Mouse (Mus musculus) forebrain, embryonic 11.5 days (tissue): ENCODE data around the gene Hist3h2ba. TPM values are rescaled to one million over a fixed set of nuclear protein-coding genes. Genes with fewer than 3 reads are reported as not detected.

ENCODE experiments used
- ATAC-seq: fragments of 200-750 bp; cut with Nextera tagmentation; replicated peaks from 2 replicates; pipeline ENCODE4 v1.8.0; 2017; ENCODE audit warnings: moderate TSS enrichment; ENCODE audit not compliant: low FRiP score
- DNase-seq: peaks from one replicate; pipeline ENCODE4 v3.0.0-alpha.2; 2017; ENCODE audit warnings: low spot score
- H3K27ac ChIP-seq: fragments of 300-500 bp; sonication (generic); 2 replicates; pipeline ENCODE4 v1.5.1; 2014; ENCODE audit warnings: low read depth, low read length
- H3K27me3 ChIP-seq: fragments of 300-500 bp; sonication (generic); 2 replicates; pipeline ENCODE4 v1.6.1; 2014; ENCODE audit warnings: mild to moderate bottlenecking, low read length, mixed read lengths; ENCODE audit not compliant: control insufficient read depth, insufficient read depth
- H3K36me3 ChIP-seq: fragments of 300-500 bp; sonication (generic); 2 replicates; pipeline ENCODE4 v1.6.1; 2014; ENCODE audit warnings: mild to moderate bottlenecking, low read length, moderate library complexity, mixed read lengths; ENCODE audit not compliant: control insufficient read depth, insufficient read depth
- H3K4me1 ChIP-seq: fragments of 300-500 bp; sonication (generic); replicated peaks from 2 replicates; pipeline ENCODE4 v1.6.1; 2014; ENCODE audit warnings: low read length, mixed read lengths; ENCODE audit not compliant: control insufficient read depth, insufficient read depth
- H3K4me2 ChIP-seq: fragments of 300-500 bp; sonication (generic); 2 replicates; pipeline ENCODE4 v1.6.1; 2014; ENCODE audit warnings: low read depth, mild to moderate bottlenecking, low read length, moderate library complexity, mixed read lengths; ENCODE audit not compliant: severe bottlenecking
- H3K4me3 ChIP-seq: fragments of 300-500 bp; sonication (generic); 2 replicates; pipeline ENCODE4 v1.5.1; 2014; ENCODE audit warnings: low read depth, low read length
- H3K9ac ChIP-seq: fragments of 300-500 bp; sonication (generic); 2 replicates; pipeline ENCODE4 v1.6.1; 2014; ENCODE audit warnings: low read length
- H3K9me3 ChIP-seq: fragments of 300-500 bp; sonication (generic); 2 replicates; pipeline ENCODE4 v1.6.1; 2016; ENCODE audit warnings: low read length, mixed read lengths; ENCODE audit not compliant: control insufficient read depth
- WGBS: fragments of 180-500 bp; shearing (Covaris S2); extraction: QIAGEN DNeasy Blood & Tissue Kit; methylation state at CpG from one replicate; pipeline ENCODE4 v1.1.7; 2014; 5-methylcytosine and 5-hydroxymethylcytosine counted together
- polyA plus RNA-seq: library from polyadenylated mRNA; unstranded; fragments of >200 nt; fragmentation: Nextera tagmentation; extraction: Ambion mirVana; gene quantifications from 2 replicates; pipeline ENCODE4 v1.2.1, GENCODE M21; 2014

Hist3h2ba gene
- polyA plus RNA-seq, 1 experiment from 2014 or later: 84.9 TPM

GRCm38 (mm10) chr11:58965001-58965760, 16.5 kb downstream of the Hist3h2ba start:
- H3K27ac ChIP-seq: no peak overlapping the region
- WGBS: 54% methylated on average over 12 of the region's 12 CpGs

DNA sequence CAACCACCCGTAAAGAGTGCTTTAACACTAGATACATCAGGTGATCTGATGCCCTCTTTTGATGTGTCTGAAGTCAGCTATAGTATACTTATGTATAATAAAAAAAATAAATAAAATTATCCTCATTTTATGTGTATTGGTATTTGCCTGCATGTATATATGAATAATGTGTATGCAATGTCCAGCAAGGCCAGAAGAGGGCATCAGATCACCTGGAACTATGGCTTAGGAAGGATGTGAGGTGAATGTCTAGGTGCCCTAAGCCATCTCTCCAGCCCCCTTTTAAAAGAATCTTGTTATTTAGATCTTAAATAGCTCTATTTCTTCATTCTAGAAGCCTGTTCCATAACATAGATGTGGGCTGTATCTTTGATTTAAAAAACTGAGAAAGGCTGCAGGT, 18.6 kb downstream of the Hist3h2ba start:
- no peak for DNase-seq
- H3K4me3 ChIP-seq: no peak overlapping the region
- no peak overlapping the region for H3K27ac ChIP-seq
- 96% methylated on average over 1 of the region's 1 CpGs for WGBS
- H3K4me1 ChIP-seq: no peaks in the 10 kb centered on the region; the same call in 1 of the 2 replicates
- H3K4me2 ChIP-seq: no peak overlapping the region
- H3K9ac ChIP-seq: no peak overlapping the region
- no peaks in the 10 kb centered on the region for H3K36me3 ChIP-seq
- no peaks in the 10 kb centered on the region for H3K9me3 ChIP-seq
- no peak for ATAC-seq
- no peaks in the 10 kb centered on the region for H3K27me3 ChIP-seq

More at GRCm38 (mm10) chr11:58965001-58965760, 16.5 kb downstream of the Hist3h2ba start:
- peaks cover 4% of the 10 kb centered on the region; the same call in 1 of the 2 replicates for H3K27me3 ChIP-seq
- no peak overlapping the region for H3K4me2 ChIP-seq
- H3K4me3 ChIP-seq: no peak overlapping the region
- ATAC-seq: no peak
- no peak for DNase-seq
- no peak overlapping the region for H3K9ac ChIP-seq
- no peaks in the 10 kb centered on the region; the same call in 1 of the 2 replicates for H3K4me1 ChIP-seq
- H3K36me3 ChIP-seq: no peaks in the 10 kb centered on the region
- H3K9me3 ChIP-seq: no peaks in the 10 kb centered on the region

GRCm38 (mm10) chr11:58968551-58968950, 19.8 kb downstream of the Hist3h2ba start:
- H3K4me2 ChIP-seq: no peak overlapping the region
- ATAC-seq (no peak), DNase-seq (peak; percentile 47)
- WGBS: 84% methylated on average over 7 of the region's 7 CpGs
- H3K27me3 ChIP-seq: no peaks in the 10 kb centered on the region
- H3K4me3 ChIP-seq: no peak overlapping the region
- no peak overlapping the region for H3K27ac ChIP-seq
- no peak overlapping the region for H3K9ac ChIP-seq
- H3K9me3 ChIP-seq: no peaks in the 10 kb centered on the region
- H3K4me1 ChIP-seq: no peaks in the 10 kb centered on the region; the same call in 1 of the 2 replicates
- H3K36me3 ChIP-seq: no peaks in the 10 kb centered on the region

DNA sequence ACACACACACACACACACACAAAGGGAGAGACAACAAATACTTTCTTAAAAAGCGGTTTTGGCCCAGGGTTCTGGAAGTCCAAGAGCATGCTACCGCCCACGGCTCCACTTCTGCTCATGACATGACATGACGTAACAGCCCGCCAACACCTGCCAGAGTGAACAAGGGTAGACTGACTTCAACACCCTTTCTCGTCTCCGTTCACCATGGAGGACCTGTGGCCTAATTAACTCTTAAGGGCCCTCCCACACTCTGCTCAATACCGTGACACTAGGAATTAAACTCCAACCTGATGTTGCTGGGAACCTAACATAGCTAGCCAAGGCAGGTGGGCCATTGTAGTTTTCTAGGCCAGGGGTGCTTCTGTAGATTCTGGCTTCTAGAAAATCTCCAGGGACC, 20.3 kb downstream of the Hist3h2ba start:
- 92% methylated on average over 8 of the region's 8 CpGs for WGBS
- ATAC-seq: no peak
- no peaks in the 10 kb centered on the region for H3K36me3 ChIP-seq

DNA sequence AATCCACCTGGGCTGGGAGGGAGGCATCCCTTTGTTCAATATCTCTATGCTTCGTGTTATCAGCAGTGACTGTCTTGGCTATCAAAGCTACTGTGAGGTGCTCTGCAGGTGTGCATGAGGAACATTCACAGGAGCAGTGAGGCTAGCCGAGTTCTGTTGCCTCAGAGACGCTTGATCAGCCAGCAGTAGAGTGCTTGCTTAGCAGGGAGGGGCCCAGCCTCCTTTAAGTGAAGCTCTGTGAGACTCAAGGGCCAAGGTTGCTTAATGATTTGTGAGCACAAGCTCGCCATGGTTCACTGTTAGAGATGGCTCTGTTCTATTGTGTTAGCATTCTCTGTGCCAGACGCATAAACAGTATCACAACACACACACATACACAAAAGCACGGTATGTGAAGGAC, 20.9 kb downstream of the Hist3h2ba start:
- 86% methylated on average over 6 of the region's 6 CpGs for WGBS
- H3K9me3 ChIP-seq: no peaks in the 10 kb centered on the region
- ATAC-seq (no peak), DNase-seq (no peak)
- H3K4me3 ChIP-seq: no peak overlapping the region
- H3K4me2 ChIP-seq: no peak overlapping the region
- H3K27ac ChIP-seq: no peak overlapping the region
- H3K27me3 ChIP-seq: no peaks in the 10 kb centered on the region
- no peak overlapping the region for H3K9ac ChIP-seq
- no peaks in the 10 kb centered on the region for H3K36me3 ChIP-seq
- H3K4me1 ChIP-seq: no peaks in the 10 kb centered on the region; the same call in 1 of the 2 replicates

More for the DNA sequence above, 20.3 kb downstream of the Hist3h2ba start:
- no peak overlapping the region for H3K27ac ChIP-seq
- H3K27me3 ChIP-seq: no peaks in the 10 kb centered on the region
- no peak for DNase-seq
- H3K9ac ChIP-seq: no peak overlapping the region
- H3K4me2 ChIP-seq: no peak overlapping the region
- no peak overlapping the region for H3K4me3 ChIP-seq
- H3K9me3 ChIP-seq: no peaks in the 10 kb centered on the region
- no peaks in the 10 kb centered on the region; the same call in 1 of the 2 replicates for H3K4me1 ChIP-seq

DNA sequence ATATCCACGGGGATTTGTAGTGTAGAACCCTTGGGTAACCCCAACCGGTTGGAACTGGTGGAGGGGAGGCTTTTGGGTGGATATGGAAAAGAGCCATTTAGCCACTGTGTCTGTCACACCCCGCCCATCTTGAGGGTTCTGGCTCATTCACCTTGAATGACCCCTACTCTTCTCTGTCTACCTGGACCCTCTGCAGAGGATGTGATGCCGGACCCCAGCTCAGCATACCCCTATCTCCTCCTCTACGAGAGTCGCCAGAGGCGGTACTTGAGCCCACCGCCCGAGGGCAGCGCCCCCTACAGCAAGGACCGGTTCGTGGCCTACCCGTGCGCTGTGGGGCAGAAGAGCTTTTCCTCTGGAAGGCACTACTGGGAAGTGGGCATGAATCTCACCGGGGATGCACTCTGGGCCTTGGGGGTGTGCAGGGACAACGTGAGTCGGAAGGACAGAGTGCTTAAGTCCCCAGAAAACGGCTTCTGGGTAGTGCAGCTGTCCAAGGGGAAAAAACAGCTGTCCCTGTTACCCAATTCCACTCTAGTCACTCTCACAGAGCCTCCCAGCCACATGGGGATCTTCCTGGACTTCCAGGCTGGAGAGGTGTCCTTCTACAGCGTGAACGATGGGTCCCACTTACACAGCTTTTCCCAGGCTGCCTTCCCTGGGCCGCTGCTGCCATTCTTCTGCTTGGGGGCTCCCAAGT, 22.3 kb downstream of the Hist3h2ba start:
- WGBS: 92% methylated on average over 21 of the region's 21 CpGs
- no peak overlapping the region for H3K27ac ChIP-seq
- no peaks in the 10 kb centered on the region for H3K27me3 ChIP-seq
- H3K36me3 ChIP-seq: no peaks in the 10 kb centered on the region
- H3K4me1 ChIP-seq: no peaks in the 10 kb centered on the region
- no peaks in the 10 kb centered on the region for H3K9me3 ChIP-seq
- peak; percentile 50 for DNase-seq
- no peak for ATAC-seq
- H3K9ac ChIP-seq: no peak overlapping the region
- H3K4me2 ChIP-seq: no peak overlapping the region
- H3K4me3 ChIP-seq: no peak overlapping the region

- no peak for DNase-seq
- Histone ChIP-seq H3K4me3 (no peak overlapping the region), H3K27me3 (no peaks in the 10 kb centered on the region), H3K4me1 (no peaks in the 10 kb centered on the region), H3K4me2 (no peak overlapping the region), H3K36me3 (no peaks in the 10 kb centered on the region), H3K27ac (no peak overlapping the region), H3K9ac (no peak overlapping the region), H3K9me3 (no peaks in the 10 kb centered on the region)
- no peak for ATAC-seq
- WGBS: 90% methylated on average over 3 of the region's 3 CpGs
Observed at GRCm38 (mm10) chr11:58971796-58972195, 23.1 kb downstream of the Hist3h2ba start.

DNA sequence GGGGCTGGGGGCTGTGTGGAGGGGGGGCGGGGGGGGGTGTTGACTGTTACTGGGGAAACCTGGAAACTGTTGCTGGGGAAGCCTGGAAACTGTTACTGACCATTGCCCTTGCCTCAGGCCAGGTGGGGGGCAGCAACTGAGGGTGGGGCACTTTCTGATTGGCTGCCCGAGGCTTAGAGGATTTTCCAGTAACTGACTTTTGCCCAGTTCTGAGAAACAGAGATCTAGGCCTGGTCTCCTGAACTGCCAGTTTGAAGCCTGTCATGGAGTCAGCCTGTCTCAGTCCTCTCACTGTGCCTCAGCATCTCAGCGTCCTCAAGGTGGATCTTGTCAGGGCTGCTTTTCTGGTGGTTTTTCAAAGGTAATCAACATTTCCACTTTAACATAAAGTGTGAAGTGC, 25.7 kb downstream of the Hist3h2ba start:
- WGBS: 90% methylated on average over 3 of the region's 3 CpGs
- no peaks in the 10 kb centered on the region for H3K27me3 ChIP-seq
- H3K36me3 ChIP-seq: no peaks in the 10 kb centered on the region
- H3K4me2 ChIP-seq: no peak overlapping the region
- H3K9ac ChIP-seq: no peak overlapping the region
- no peaks in the 10 kb centered on the region for H3K9me3 ChIP-seq
- H3K27ac ChIP-seq: no peak overlapping the region
- DNase-seq (no peak), ATAC-seq (no peak)
- H3K4me3 ChIP-seq: no peak overlapping the region
- H3K4me1 ChIP-seq: peaks cover 10% of the 10 kb centered on the region; the same call in 1 of the 2 replicates
